Mouse (Mus musculus) liver, postnatal 0 days (tissue): ENCODE measurements around the gene Atg13.

ENCODE experiments used
- CTCF ChIP-seq: sonication (generic); IDR thresholded peaks from 2 replicates; pipeline ENCODE4 v1.5.1; 2016; ENCODE audit warnings: antibody characterized with exemption, low read depth
- EP300 ChIP-seq: IDR thresholded peaks from 2 replicates; pipeline ENCODE4 v1.6.1; 2016; ENCODE audit warnings: antibody characterized with exemption, low read depth, mild to moderate bottlenecking

GRCm38 (mm10) chr2:91646733-91647132 lies 63.6 kb downstream of the Atg13 start:
- TF ChIP-seq CTCF, result peak; percentile 80
- no peak for TF ChIP-seq EP300
